Mouse (Mus musculus) CH12.LX (cell line): Measurements from ENCODE around the gene Vdr. TPM values are rescaled to one million over a fixed set of nuclear protein-coding genes. Genes with fewer than 3 reads are reported as not detected.

Experiments
- DNase-seq: peaks from one replicate; pipeline ENCODE4 v3.0.0-alpha.2; 2013; ENCODE audit errors: extremely low read depth
- H3K27ac ChIP-seq: 2 replicates; pipeline ENCODE4 v1.5.1; 2012; ENCODE audit warnings: low read depth, mild to moderate bottlenecking, control low read depth, moderate library complexity; ENCODE audit not compliant: insufficient read depth
- H3K27me3 ChIP-seq: replicated peaks from 2 replicates; pipeline ENCODE3; 2012; ENCODE audit warnings: inconsistent platforms
- H3K36me3 ChIP-seq, 2 experiments: replicated peaks in 1 of 2; 2 replicates each; pipeline versions ENCODE3 to v1.6.1; 2012; ENCODE audit warnings: inconsistent platforms in 1 of 2, low read length in 1 of 2, mild to moderate bottlenecking in 1 of 2, mixed read lengths in 1 of 2, moderate library complexity in 1 of 2; ENCODE audit not compliant: control insufficient read depth in 1 of 2, insufficient read depth in 1 of 2
- H3K4me1 ChIP-seq, 2 experiments: 2 replicates each; pipeline ENCODE4 v1.6.1; 2012; ENCODE audit warnings: inconsistent platforms in 1 of 2, moderate library complexity in 1 of 2; ENCODE audit not compliant: insufficient read depth in 2 of 2, control insufficient read depth in 1 of 2
- H3K4me2 ChIP-seq: 2 replicates; pipeline ENCODE4 v1.6.1; 2012; ENCODE audit warnings: low read depth, mild to moderate bottlenecking, control low read depth; ENCODE audit not compliant: poor library complexity, insufficient read depth, severe bottlenecking
- H3K4me3 ChIP-seq, 3 experiments: fragments of 150-350 bp in 1 of 3; sonication (generic) in 1 of 3; replicated peaks in 1 of 3; 2 replicates each; pipeline versions ENCODE3 to v1.5.1; 2011 to 2012; ENCODE audit warnings: low read depth in 2 of 3, low read length in 2 of 3, mild to moderate bottlenecking in 2 of 3, moderate library complexity in 2 of 3, control low read depth in 1 of 3, improper control_type of control experiment in 1 of 3, inconsistent platforms in 1 of 3, mixed read lengths in 1 of 3; ENCODE audit not compliant: poor library complexity in 1 of 3
- H3K79me2 ChIP-seq: replicated peaks from 2 replicates; pipeline ENCODE4 v1.6.1; 2012; ENCODE audit warnings: mild to moderate bottlenecking, moderate library complexity; ENCODE audit not compliant: control insufficient read depth, poor library complexity, insufficient read depth, severe bottlenecking; ENCODE audit errors: extremely low read depth
- H3K9ac ChIP-seq: 2 replicates; pipeline ENCODE4 v1.6.1; 2012; ENCODE audit warnings: low read depth, mild to moderate bottlenecking, control low read depth, moderate library complexity; ENCODE audit not compliant: insufficient read depth
- H3K9me3 ChIP-seq: replicated peaks from 2 replicates; pipeline ENCODE3; 2012; ENCODE audit warnings: low read length, inconsistent platforms, mixed read lengths
- BHLHE40 ChIP-seq: IDR thresholded peaks from 2 replicates; pipeline ENCODE4 v1.6.1; 2011; ENCODE audit warnings: mild to moderate bottlenecking, low read depth, low read length, improper control_type of control experiment
- CHD1 ChIP-seq: IDR thresholded peaks from 2 replicates; pipeline ENCODE4 v1.6.1; 2012; ENCODE audit warnings: low read depth, low read length, improper control_type of control experiment, inconsistent platforms
- CHD2 ChIP-seq: IDR thresholded peaks from 2 replicates; pipeline ENCODE4 v1.6.1; 2011; ENCODE audit warnings: low read length, improper control_type of control experiment
- CTCF ChIP-seq, 2 experiments: IDR thresholded peaks in 1 of 2; conservative IDR thresholded peaks in 1 of 2; 2 replicates each; pipeline ENCODE4 v1.5.1; 2011 to 2012; ENCODE audit warnings: low read depth in 2 of 2, low read length in 2 of 2, improper control_type of control experiment in 1 of 2, inconsistent platforms in 1 of 2, mild to moderate bottlenecking in 1 of 2, moderate library complexity in 1 of 2
- E2F4 ChIP-seq: IDR thresholded peaks from 2 replicates; pipeline ENCODE4 v1.6.1; 2011; ENCODE audit warnings: low read depth, low read length, improper control_type of control experiment; ENCODE audit not compliant: insufficient replicate concordance
- ELF1 ChIP-seq: IDR thresholded peaks from 2 replicates; pipeline ENCODE4 v1.6.1; 2014; ENCODE audit warnings: low read depth, mild to moderate bottlenecking, inconsistent platforms, low read length, improper control_type of control experiment
- EP300 ChIP-seq: IDR thresholded peaks from 2 replicates; pipeline ENCODE4 v1.6.1; 2011; ENCODE audit warnings: low read length, improper control_type of control experiment
- ETS1 ChIP-seq: conservative IDR thresholded peaks from 2 replicates; pipeline ENCODE4 v1.6.1; 2012; ENCODE audit warnings: low read depth, mild to moderate bottlenecking, inconsistent platforms, low read length, improper control_type of control experiment, moderate library complexity
- GABPA ChIP-seq: IDR thresholded peaks from 2 replicates; pipeline ENCODE4 v1.6.1; 2012; ENCODE audit warnings: low read depth, low read length, improper control_type of control experiment, inconsistent platforms; ENCODE audit not compliant: insufficient replicate concordance
- IRF4 ChIP-seq: IDR thresholded peaks from 2 replicates; pipeline ENCODE4 v1.6.1; 2014; ENCODE audit warnings: low read depth, mild to moderate bottlenecking, inconsistent platforms, low read length, improper control_type of control experiment
- JUN ChIP-seq: IDR thresholded peaks from 2 replicates; pipeline ENCODE4 v1.6.1; 2011; ENCODE audit warnings: low read depth, mild to moderate bottlenecking, low read length, improper control_type of control experiment, moderate library complexity; ENCODE audit not compliant: insufficient read depth
- JUND ChIP-seq: conservative IDR thresholded peaks from 2 replicates; pipeline ENCODE4 v1.6.1; 2011; ENCODE audit warnings: low read depth, low read length, improper control_type of control experiment
- KAT2A ChIP-seq: IDR thresholded peaks from 2 replicates; pipeline ENCODE4 v1.6.1; 2012; ENCODE audit warnings: low read length, improper control_type of control experiment, inconsistent platforms; ENCODE audit not compliant: insufficient replicate concordance
- MAFK ChIP-seq: IDR thresholded peaks from 2 replicates; pipeline ENCODE4 v1.6.1; 2011; ENCODE audit warnings: low read length, improper control_type of control experiment; ENCODE audit not compliant: insufficient replicate concordance
- MAX ChIP-seq: IDR thresholded peaks from 2 replicates; pipeline ENCODE4 v1.6.1; 2011; ENCODE audit warnings: low read length, improper control_type of control experiment
- MAZ ChIP-seq: IDR thresholded peaks from 2 replicates; pipeline ENCODE4 v1.6.1; 2012; ENCODE audit warnings: low read depth, mild to moderate bottlenecking, inconsistent platforms, low read length, improper control_type of control experiment, moderate library complexity
- MEF2A ChIP-seq: IDR thresholded peaks from 2 replicates; pipeline ENCODE4 v1.6.1; 2014; ENCODE audit warnings: low read depth, mild to moderate bottlenecking, inconsistent platforms, low read length, improper control_type of control experiment, borderline replicate concordance
- MXI1 ChIP-seq: IDR thresholded peaks from 2 replicates; pipeline ENCODE4 v1.6.1; 2011; ENCODE audit warnings: mild to moderate bottlenecking, low read depth, low read length, improper control_type of control experiment
- NRF1 ChIP-seq: IDR thresholded peaks from 2 replicates; pipeline ENCODE4 v1.6.1; 2014; ENCODE audit warnings: low read depth, mild to moderate bottlenecking, inconsistent platforms, low read length, improper control_type of control experiment, moderate library complexity
- PAX5 ChIP-seq: IDR thresholded peaks from 2 replicates; pipeline ENCODE4 v1.6.1; 2012; ENCODE audit warnings: low read length, inconsistent platforms, mixed read lengths
- POLR2A ChIP-seq: IDR thresholded peaks from 2 replicates; pipeline ENCODE4 v1.6.1; 2011; ENCODE audit warnings: low read depth, mild to moderate bottlenecking, improper control_type of control experiment, low read length
- POLR2AphosphoS2 ChIP-seq: IDR thresholded peaks from 2 replicates; pipeline ENCODE4 v1.6.1; 2011; ENCODE audit warnings: low read depth, low read length, improper control_type of control experiment
- RAD21 ChIP-seq: IDR thresholded peaks from 2 replicates; pipeline ENCODE4 v1.6.1; 2011; ENCODE audit warnings: low read depth, mild to moderate bottlenecking, low read length, improper control_type of control experiment, moderate library complexity
- SIN3A ChIP-seq: IDR thresholded peaks from 2 replicates; pipeline ENCODE4 v1.6.1; 2012; ENCODE audit warnings: low read length, improper control_type of control experiment, inconsistent platforms
- SMC3 ChIP-seq: IDR thresholded peaks from 2 replicates; pipeline ENCODE4 v1.6.1; 2011; ENCODE audit warnings: low read depth, low read length, improper control_type of control experiment
- TBP ChIP-seq: conservative IDR thresholded peaks from 2 replicates; pipeline ENCODE4 v1.6.1; 2011; ENCODE audit warnings: low read depth, low read length, improper control_type of control experiment
- TCF12 ChIP-seq: IDR thresholded peaks from 2 replicates; pipeline ENCODE4 v1.6.1; 2014; ENCODE audit warnings: low read depth, mild to moderate bottlenecking, inconsistent platforms, low read length, improper control_type of control experiment
- UBTF ChIP-seq: IDR thresholded peaks from 2 replicates; pipeline ENCODE4 v1.6.1; 2012; ENCODE audit warnings: low read depth, mild to moderate bottlenecking, inconsistent platforms, low read length, improper control_type of control experiment, moderate library complexity
- USF1 ChIP-seq: IDR thresholded peaks from 2 replicates; pipeline ENCODE4 v1.6.1; 2014; ENCODE audit warnings: low read depth, mild to moderate bottlenecking, inconsistent platforms, low read length, improper control_type of control experiment
- USF2 ChIP-seq: conservative IDR thresholded peaks from 2 replicates; pipeline ENCODE4 v1.6.1; 2011; ENCODE audit warnings: low read depth, low read length, improper control_type of control experiment
- ZC3H11A ChIP-seq: IDR thresholded peaks from 2 replicates; pipeline ENCODE4 v1.6.1; 2012; ENCODE audit warnings: low read depth, mild to moderate bottlenecking, inconsistent platforms, low read length, improper control_type of control experiment
- ZKSCAN1 ChIP-seq: IDR thresholded peaks from 2 replicates; pipeline ENCODE4 v1.6.1; 2012; ENCODE audit warnings: low read depth, inconsistent platforms, low read length, improper control_type of control experiment, borderline replicate concordance
- ZMIZ1 ChIP-seq: IDR thresholded peaks from 2 replicates; pipeline ENCODE4 v1.6.1; 2012; ENCODE audit warnings: low read depth, mild to moderate bottlenecking, inconsistent platforms, low read length, improper control_type of control experiment
- dilution Hi-C: fragments of 300-500 bp; cut with MboI; formaldehyde crosslinking; loops from 2 replicates; pipeline ENCODE4 v1.14.3; 2020; ENCODE audit warnings: low sequenced_read_pairs; ENCODE audit not compliant: extremely low pct_unique_long_range_greater_than_20kb, extremely low pct_ligation_motif_present
- in situ Hi-C: fragments of 300-500 bp; cut with MboI; formaldehyde crosslinking; loops from 3 replicates; pipeline ENCODE4 v1.14.3; 2019; ENCODE audit warnings: low sequenced_read_pairs, low pct_ligation_motif_present, low pct_unique_long_range_greater_than_20kb, mixed read lengths
- polyA plus RNA-seq: library from polyadenylated mRNA; unstranded; fragments of >175 nt; gene quantifications from 2 replicates; pipeline ENCODE4 v1.2.1, GENCODE M21; 2012; ENCODE audit warnings: low read depth; ENCODE audit not compliant: insufficient read length
- total RNA-seq, 2 experiments: library from RNA; depleted of rRNA; stranded (reverse); fragments of 300-350 nt in 1 of 2; fragments of >200 nt in 1 of 2; gene quantifications; 2 replicates each; pipeline ENCODE4 v1.2.3; 2012 to 2014

Gene Vdr
- total and polyA plus RNA-seq, 3 experiments, result 0.52 to 1.7 (median 0.68) TPM

GRCm38 (mm10) chr15:97919217-97919616, 8.8 kb upstream of the Vdr start:
- dilution Hi-C loops (no loop called here), in situ Hi-C loops (no loop called here)
- TF ChIP-seq TBP, result no peak
- TF ChIP-seq ZC3H11A, result no peak
- no peak for TF ChIP-seq ETS1
- TF ChIP-seq GABPA, result no peak
- TF ChIP-seq EP300, result no peak
- TF ChIP-seq KAT2A, result no peak
- TF ChIP-seq PAX5, result no peak
- TF ChIP-seq ELF1, result no peak
- Histone ChIP-seq H3K36me3 (no peaks in the 10 kb centered on the region), H3K9me3 (no peaks in the 10 kb centered on the region), H3K27ac (no peak overlapping the region), H3K4me3 (no peak overlapping the region), H3K27me3 (peaks cover 25% of the 10 kb centered on the region), H3K4me2 (no peak overlapping the region), H3K79me2 (no peaks in the 10 kb centered on the region), H3K4me1 (peaks cover 0 to 11% of the 10 kb centered on the region in 2 experiments; a peak in 2 of 4 replicates), H3K9ac (no peak overlapping the region)
- DNase-seq, result no peak

- Histone ChIP-seq H3K9me3 (no peaks in the 10 kb centered on the region), H3K27me3 (peaks cover 34% of the 10 kb centered on the region), H3K36me3 (no peaks in the 10 kb centered on the region), H3K27ac (no peak overlapping the region), H3K4me2 (0 out of 2 replicates have a peak overlapping the region, but pooled peaks have one; percentile 34), H3K4me1 (peaks cover 0 to 11% of the 10 kb centered on the region in 2 experiments; a peak in 2 of 4 replicates), H3K9ac (no peak overlapping the region), H3K79me2 (no peaks in the 10 kb centered on the region), H3K4me3 (no peak overlapping the region)
- in situ Hi-C loops, result no loop called here
- peak; percentile 49 for DNase-seq
- dilution Hi-C loops, result no loop called here
- TF ChIP-seq E2F4 (no peak), TCF12 (no peak), UBTF (no peak), ELF1 (no peak), POLR2AphosphoS2 (no peak), CTCF (conservative IDR thresholded peaks at IDR 0.05 in 1 of 2, IDR thresholded peaks at IDR 0.05 in 1 of 2; ENCODE audit: low read depth in 2 of 2, low read length in 2 of 2) (no peak), JUN (no peak), MXI1 (no peak), ZMIZ1 (no peak), CHD1 (no peak), MEF2A (no peak), PAX5 (no peak), MAX (peak; percentile 68; the same call in 1 of the 2 replicates), BHLHE40 (peak; percentile 21; the same call in 1 of the 2 replicates), USF1 (peak; percentile 44; the same call in 1 of the 2 replicates), RAD21 (no peak), ZKSCAN1 (no peak), EP300 (peak; percentile 61), SIN3A (no peak), POLR2A (no peak), MAZ (no peak), IRF4 (no peak), JUND (no peak), MAFK (no peak), GABPA (no peak), NRF1 (no peak), USF2 (no peak), CHD2 (no peak), SMC3 (no peak), ZC3H11A (no peak), KAT2A (no peak)
Measured at GRCm38 (mm10) chr15:97917994-97918393, 7.6 kb upstream of the Vdr start.
